Mouse (Mus musculus) neural tube, embryonic 13.5 days (tissue): ENCODE results near the gene Slc17a6. TPM values are rescaled to one million over a fixed set of nuclear protein-coding genes. Genes with fewer than 3 reads are reported as not detected.

ENCODE experiments used
- ATAC-seq: fragments of 200-750 bp; cut with Nextera tagmentation; 2 replicates; pipeline ENCODE4 v1.8.0; 2017; ENCODE audit warnings: low read depth, mild to moderate bottlenecking, moderate TSS enrichment, moderate library complexity
- H3K27ac ChIP-seq: fragments of 300-500 bp; sonication (generic); replicated peaks from 2 replicates; pipeline ENCODE4 v1.5.1; 2015; ENCODE audit warnings: moderate library complexity, mild to moderate bottlenecking, inconsistent platforms
- H3K27me3 ChIP-seq: fragments of 300-500 bp; sonication (generic); 2 replicates; pipeline ENCODE4 v1.6.1; 2015; ENCODE audit warnings: mild to moderate bottlenecking, inconsistent platforms
- H3K36me3 ChIP-seq: fragments of 300-500 bp; sonication (generic); 2 replicates; pipeline ENCODE4 v1.6.1; 2015; ENCODE audit warnings: mild to moderate bottlenecking, inconsistent platforms
- H3K4me1 ChIP-seq: fragments of 300-500 bp; sonication (generic); replicated peaks from 2 replicates; pipeline ENCODE4 v1.6.1; 2015; ENCODE audit warnings: inconsistent platforms
- H3K4me2 ChIP-seq: fragments of 300-500 bp; sonication (generic); 2 replicates; pipeline ENCODE4 v1.6.1; 2015; ENCODE audit warnings: inconsistent platforms, mild to moderate bottlenecking, moderate library complexity
- H3K4me3 ChIP-seq: fragments of 300-500 bp; sonication (generic); 2 replicates; pipeline ENCODE4 v1.5.1; 2015; ENCODE audit warnings: mild to moderate bottlenecking, inconsistent platforms
- H3K9ac ChIP-seq: fragments of 300-500 bp; sonication (generic); 2 replicates; pipeline ENCODE4 v1.6.1; 2015; ENCODE audit warnings: moderate library complexity, mild to moderate bottlenecking, inconsistent platforms
- H3K9me3 ChIP-seq: fragments of 300-500 bp; sonication (generic); 2 replicates; pipeline ENCODE4 v1.6.1; 2016; ENCODE audit warnings: inconsistent platforms
- WGBS: fragments of 180-500 bp; shearing (Covaris S2); methylation state at CpG from one replicate; pipeline ENCODE4 v1.1.7; 2015; 5-methylcytosine and 5-hydroxymethylcytosine counted together
- polyA plus RNA-seq: library from polyadenylated mRNA; unstranded; fragments of >200 nt; fragmentation: Nextera tagmentation; extraction: Ambion mirVana; gene quantifications from 2 replicates; pipeline ENCODE4 v1.2.1, GENCODE M21; 2015

Slc17a6 gene
- polyA plus RNA-seq, 1 experiment from 2014 or later, result 78.3 TPM

GRCm38 (mm10) chr7:51626451-51627000 is 4.7 kb downstream of the Slc17a6 start:
- H3K36me3 ChIP-seq, result no peaks in the 10 kb centered on the region
- peaks cover 4% of the 10 kb centered on the region for H3K4me1 ChIP-seq
- H3K27me3 ChIP-seq, result peaks cover 86% of the 10 kb centered on the region
- peak overlapping the region; percentile 51 for H3K4me3 ChIP-seq
- H3K9ac ChIP-seq, result peak overlapping the region; percentile 87
- no peak; the same call in 1 of the 2 replicates for ATAC-seq
- no peaks in the 10 kb centered on the region for H3K9me3 ChIP-seq
- H3K27ac ChIP-seq, result peak overlapping the region; percentile 97
- WGBS, result 1% methylated on average over 16 of the region's 16 CpGs
- peak overlapping the region; percentile 66 for H3K4me2 ChIP-seq

GRCm38 (mm10) chr7:51627001-51627631 is 5.3 kb downstream of the Slc17a6 start:
- peaks cover 80% of the 10 kb centered on the region for H3K27me3 ChIP-seq
- H3K4me1 ChIP-seq, result no peaks in the 10 kb centered on the region; the same call in 1 of the 2 replicates
- peak overlapping the region; percentile 51 for H3K4me3 ChIP-seq
- H3K27ac ChIP-seq, result peak overlapping the region; percentile 97
- peak overlapping the region; percentile 87 for H3K9ac ChIP-seq
- peak overlapping the region; percentile 66 for H3K4me2 ChIP-seq
- H3K9me3 ChIP-seq, result no peaks in the 10 kb centered on the region
- peak; percentile 66 for ATAC-seq
- no peaks in the 10 kb centered on the region for H3K36me3 ChIP-seq
- WGBS, result 1% methylated on average over 26 of the region's 26 CpGs

GRCm38 (mm10) chr7:51627666-51628065 is 5.9 kb downstream of the Slc17a6 start:
- no peak for ATAC-seq
- H3K27me3 ChIP-seq, result peaks cover 75% of the 10 kb centered on the region
- under 1% methylated on average over 9 of the region's 9 CpGs for WGBS

DNA sequence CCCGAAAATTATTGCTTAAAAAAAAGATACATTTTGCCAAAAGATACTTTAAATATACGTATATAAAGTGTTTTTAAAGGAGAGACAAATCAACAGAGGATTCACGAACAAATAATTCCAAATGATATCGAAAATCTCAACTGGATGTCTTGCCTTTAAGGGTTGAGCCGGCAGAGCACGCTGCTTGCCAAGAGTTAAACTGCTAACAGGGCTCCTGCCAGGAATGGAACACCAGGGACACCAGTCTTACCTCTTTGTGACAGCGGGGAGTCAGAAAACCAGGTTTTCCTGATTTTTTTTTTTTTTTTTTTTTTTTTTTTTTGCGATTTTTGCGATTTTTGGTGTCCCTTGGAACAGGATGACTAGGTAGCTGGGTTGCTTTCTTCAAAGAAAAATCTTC is 6.5 kb downstream of the Slc17a6 start:
- no peaks in the 10 kb centered on the region for H3K9me3 ChIP-seq
- peak overlapping the region; percentile 66 for H3K4me2 ChIP-seq
- ATAC-seq, result no peak
- WGBS, result 3% methylated on average over 9 of the region's 9 CpGs
- H3K4me3 ChIP-seq, result peak overlapping the region; percentile 51
- H3K4me1 ChIP-seq, result peaks cover 2% of the 10 kb centered on the region
- peak overlapping the region; percentile 97 for H3K27ac ChIP-seq
- peaks cover 71% of the 10 kb centered on the region for H3K27me3 ChIP-seq
- no peaks in the 10 kb centered on the region for H3K36me3 ChIP-seq
- peak overlapping the region; percentile 87 for H3K9ac ChIP-seq

More at GRCm38 (mm10) chr7:51627666-51628065, 5.9 kb downstream of the Slc17a6 start:
- Histone ChIP-seq H3K9ac (peak overlapping the region; percentile 87), H3K4me3 (peak overlapping the region; percentile 51), H3K4me1 (no peaks in the 10 kb centered on the region; the same call in 1 of the 2 replicates), H3K36me3 (no peaks in the 10 kb centered on the region), H3K27ac (peak overlapping the region; percentile 97), H3K4me2 (peak overlapping the region; percentile 66), H3K9me3 (no peaks in the 10 kb centered on the region)

GRCm38 (mm10) chr7:51629206-51629605 is 7.4 kb downstream of the Slc17a6 start:
- Histone ChIP-seq H3K27ac (peak overlapping the region; percentile 97), H3K27me3 (peaks cover 62% of the 10 kb centered on the region), H3K4me2 (peak overlapping the region; percentile 66), H3K36me3 (no peaks in the 10 kb centered on the region), H3K4me1 (peaks cover 5% of the 10 kb centered on the region), H3K9me3 (no peaks in the 10 kb centered on the region), H3K4me3 (peak overlapping the region; percentile 35), H3K9ac (peak overlapping the region; percentile 72)
- no peak for ATAC-seq
- under 1% methylated on average over 3 of the region's 3 CpGs for WGBS

GRCm38 (mm10) chr7:51631171-51631570 is 9.4 kb downstream of the Slc17a6 start:
- ATAC-seq, result no peak
- Histone ChIP-seq H3K9me3 (no peaks in the 10 kb centered on the region), H3K4me1 (peaks cover 13% of the 10 kb centered on the region), H3K9ac (peak overlapping the region; percentile 75), H3K27me3 (peaks cover 43% of the 10 kb centered on the region), H3K36me3 (no peaks in the 10 kb centered on the region), H3K4me3 (peak overlapping the region; percentile 33), H3K27ac (peak overlapping the region; percentile 93), H3K4me2 (peak overlapping the region; percentile 66)
- WGBS, result 52% methylated on average over 3 of the region's 3 CpGs

- ATAC-seq, result peak; percentile 93
- Histone ChIP-seq H3K4me2 (peak overlapping the region; percentile 49), H3K27ac (peak overlapping the region; percentile 90), H3K9me3 (no peaks in the 10 kb centered on the region), H3K4me1 (peaks cover 13% of the 10 kb centered on the region), H3K4me3 (peak overlapping the region; percentile 24), H3K27me3 (peaks cover 28% of the 10 kb centered on the region), H3K36me3 (no peaks in the 10 kb centered on the region), H3K9ac (peak overlapping the region; percentile 57)
- 4% methylated on average over 9 of the region's 9 CpGs for WGBS
Observed at GRCm38 (mm10) chr7:51632543-51633229, 10.9 kb downstream of the Slc17a6 start.

- ATAC-seq, result peak; percentile 79
- Histone ChIP-seq H3K27me3 (peaks cover 24% of the 10 kb centered on the region), H3K4me2 (peak overlapping the region; percentile 49), H3K27ac (peak overlapping the region; percentile 90), H3K9me3 (no peaks in the 10 kb centered on the region), H3K9ac (peak overlapping the region; percentile 35; the same call in 1 of the 2 replicates), H3K4me3 (peak overlapping the region; percentile 15; the same call in 1 of the 2 replicates), H3K36me3 (no peaks in the 10 kb centered on the region), H3K4me1 (peaks cover 13% of the 10 kb centered on the region)
- WGBS, result 5% methylated on average over 7 of the region's 7 CpGs
Observed at GRCm38 (mm10) chr7:51633230-51633844, 11.5 kb downstream of the Slc17a6 start.

DNA sequence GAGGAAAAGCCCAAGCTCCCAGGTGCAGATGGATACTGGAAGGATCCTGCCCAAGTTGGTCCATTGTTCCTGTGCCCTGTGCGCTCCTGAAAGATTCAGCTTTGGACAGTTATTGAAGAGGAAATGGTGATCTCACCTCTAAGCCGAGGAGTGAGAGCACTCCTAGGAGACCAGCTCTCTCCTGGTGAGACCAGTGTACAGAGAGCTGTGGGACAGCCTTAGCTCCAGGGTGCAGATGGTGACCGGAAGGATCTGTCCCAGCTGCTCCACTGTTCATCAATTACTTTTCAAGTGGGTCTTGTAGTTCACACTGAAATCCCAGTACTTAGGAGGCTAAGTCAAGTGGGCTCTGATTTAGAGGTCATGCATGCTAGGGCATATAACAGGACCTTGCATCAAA is 35.3 kb downstream of the Slc17a6 start:
- ATAC-seq, result no peak
- 73% methylated on average over 3 of the region's 3 CpGs for WGBS
- Histone ChIP-seq H3K36me3 (peaks cover 20% of the 10 kb centered on the region), H3K4me3 (no peak overlapping the region), H3K9ac (no peak overlapping the region), H3K27ac (no peak overlapping the region), H3K4me1 (no peaks in the 10 kb centered on the region), H3K4me2 (no peak overlapping the region), H3K27me3 (no peaks in the 10 kb centered on the region), H3K9me3 (no peaks in the 10 kb centered on the region)

DNA sequence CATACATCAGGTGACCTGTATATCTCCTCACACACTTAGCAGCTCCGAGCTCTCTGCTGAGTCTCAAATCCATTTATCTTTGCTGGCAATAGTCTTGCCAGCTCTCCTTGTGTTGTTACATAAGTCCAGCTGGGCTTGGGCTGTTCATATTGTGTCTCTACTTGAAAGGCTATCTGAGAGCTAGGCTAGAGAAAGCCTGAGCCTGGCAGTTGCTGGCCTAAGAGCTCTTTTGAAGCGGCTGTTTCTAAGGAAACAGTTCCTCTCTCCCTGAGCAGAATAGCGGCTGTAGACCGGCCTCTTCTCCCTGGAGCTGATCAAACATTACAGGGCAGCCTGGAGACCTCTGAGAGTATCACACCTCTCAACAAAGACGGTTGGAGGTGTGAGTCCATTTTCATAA is 40.6 kb downstream of the Slc17a6 start:
- ATAC-seq, result 0 out of 2 replicates have a peak, but pooled peaks have one; percentile 19
- Histone ChIP-seq H3K36me3 (peaks cover 24% of the 10 kb centered on the region; the same call in 1 of the 2 replicates), H3K4me2 (no peak overlapping the region), H3K27me3 (no peaks in the 10 kb centered on the region), H3K9ac (no peak overlapping the region), H3K4me3 (no peak overlapping the region), H3K27ac (peak overlapping the region; percentile 29; the same call in 1 of the 2 replicates), H3K9me3 (no peaks in the 10 kb centered on the region), H3K4me1 (no peaks in the 10 kb centered on the region)
- 26% methylated on average over 5 of the region's 5 CpGs for WGBS

DNA sequence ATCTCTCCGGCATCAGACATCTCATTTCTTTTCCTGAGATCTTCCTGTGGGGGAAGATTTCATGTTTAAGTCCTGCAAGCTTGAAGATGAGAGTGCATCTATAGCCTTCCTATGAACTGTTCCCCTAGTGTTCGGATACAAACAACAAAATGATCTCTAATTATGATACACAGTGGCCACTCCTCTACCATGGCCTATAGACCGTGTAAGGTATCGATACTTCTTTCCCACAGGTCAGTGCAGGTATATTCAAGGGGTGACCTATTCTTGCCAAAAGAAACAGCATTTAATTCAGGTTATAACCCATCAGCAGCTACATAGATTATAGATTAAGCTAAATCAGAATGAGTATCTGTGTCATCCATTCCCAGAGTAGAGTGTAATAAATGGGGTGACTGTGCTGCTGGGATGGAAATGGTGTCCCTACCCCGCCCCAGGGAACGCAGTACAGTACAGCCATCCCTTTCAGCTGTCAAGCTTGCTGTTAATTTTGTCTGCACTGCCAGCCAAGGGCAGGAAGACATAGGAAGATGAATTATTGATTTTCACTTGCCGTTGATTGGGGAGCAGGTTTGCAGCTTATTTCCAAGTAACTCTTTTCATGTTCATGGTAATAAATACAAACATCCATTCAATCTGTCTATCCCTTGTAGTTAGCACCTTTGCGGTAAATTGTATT is 71.9 kb downstream of the Slc17a6 start:
- Histone ChIP-seq H3K9me3 (no peaks in the 10 kb centered on the region), H3K36me3 (no peaks in the 10 kb centered on the region), H3K27me3 (no peaks in the 10 kb centered on the region), H3K4me3 (no peak overlapping the region), H3K27ac (peak overlapping the region; percentile 63), H3K4me1 (peaks cover 14% of the 10 kb centered on the region), H3K4me2 (no peak overlapping the region), H3K9ac (no peak overlapping the region)
- ATAC-seq, result peak; percentile 85
- 71% methylated on average over 8 of the region's 8 CpGs for WGBS
